Mouse (Mus musculus) left cerebral cortex, adult 9 months (tissue): Measurements from ENCODE around the gene Cacna1c.

Experiments
- DNase-seq, 2 experiments: peaks; one replicate each; pipeline ENCODE4 v3.0.0; 2022; ENCODE audit warnings: low spot score in 2 of 2

The Cacna1c gene

GRCm38 (mm10) chr6:118680814-118681213 is 515.4 kb downstream of the Cacna1c start:
- DNase-seq: no peak

GRCm38 (mm10) chr6:118678031-118678430 is 518.2 kb downstream of the Cacna1c start:
- DNase-seq: peak in 1 of 2 experiments; percentile 31

GRCm38 (mm10) chr6:118677306-118677705 is 518.9 kb downstream of the Cacna1c start:
- peak in 1 of 2 experiments; percentile 11 for DNase-seq

- DNase-seq: no peak
These were observed 521.4 kb downstream of the Cacna1c start for GRCm38 (mm10) chr6:118674781-118675180.

GRCm38 (mm10) chr6:118673974-118674695 is 522.1 kb downstream of the Cacna1c start:
- DNase-seq: no peak

GRCm38 (mm10) chr6:118653331-118653730 is 542.9 kb downstream of the Cacna1c start:
- DNase-seq: no peak

GRCm38 (mm10) chr6:118649121-118649783 is 547.0 kb downstream of the Cacna1c start:
- peak in 1 of 2 experiments; percentile 10 for DNase-seq

GRCm38 (mm10) chr6:118646265-118647061 is 549.8 kb downstream of the Cacna1c start:
- DNase-seq: peak in 1 of 2 experiments; percentile 52

- DNase-seq: no peak
These were observed 551.4 kb downstream of the Cacna1c start for GRCm38 (mm10) chr6:118644866-118645265.

- no peak for DNase-seq
These were observed 552.7 kb downstream of the Cacna1c start for GRCm38 (mm10) chr6:118643541-118643940.

GRCm38 (mm10) chr6:118641671-118642325 is 554.4 kb downstream of the Cacna1c start:
- DNase-seq: no peak

- no peak for DNase-seq
These were observed 556.4 kb downstream of the Cacna1c start for GRCm38 (mm10) chr6:118639816-118640215.

GRCm38 (mm10) chr6:118638911-118639310 is 557.3 kb downstream of the Cacna1c start:
- no peak for DNase-seq

- peak in 1 of 2 experiments; percentile 49 for DNase-seq
These were observed 563.7 kb downstream of the Cacna1c start for GRCm38 (mm10) chr6:118632491-118632890.

- no peak for DNase-seq
These were observed 566.2 kb downstream of the Cacna1c start for GRCm38 (mm10) chr6:118630006-118630405.

- DNase-seq: peak in 1 of 2 experiments; percentile 26
These were observed 570.0 kb downstream of the Cacna1c start for GRCm38 (mm10) chr6:118626246-118626645.

GRCm38 (mm10) chr6:118623609-118624008 is 572.6 kb downstream of the Cacna1c start:
- no peak for DNase-seq

- DNase-seq: no peak
These were observed 574.4 kb downstream of the Cacna1c start for GRCm38 (mm10) chr6:118621866-118622265.

- no peak for DNase-seq
These were observed 574.8 kb downstream of the Cacna1c start for GRCm38 (mm10) chr6:118621406-118621805.

GRCm38 (mm10) chr6:118608906-118609305 is 587.3 kb downstream of the Cacna1c start:
- no peak for DNase-seq

GRCm38 (mm10) chr6:118605974-118606373 is 590.2 kb downstream of the Cacna1c start:
- DNase-seq: no peak

GRCm38 (mm10) chr6:118603825-118604224 is 592.4 kb downstream of the Cacna1c start:
- DNase-seq: no peak
